Mouse (Mus musculus) cerebellum, adult (tissue): ENCODE results near the gene Inpp4a.

Experiments
- ATAC-seq: cut with Nextera tagmentation; 2 replicates; pipeline ENCODE4 v1.9.2; 2017; ENCODE audit warnings: mild to moderate bottlenecking, moderate library complexity, mixed read lengths; ENCODE audit not compliant: insufficient number of reproducible peaks, low FRiP score, low TSS enrichment

Gene Inpp4a

GRCm38 (mm10) chr1:37299540-37300491, at the start of gene Inpp4a:
Gene Inpp4a, plus strand, starts transcription at chr1:37299865.
- ATAC-seq: peak; percentile 85

- peak; percentile 58; the same call in 1 of the 2 replicates for ATAC-seq
Observed at GRCm38 (mm10) chr1:37250643-37251310, 48.9 kb upstream of the Inpp4a start.

GRCm38 (mm10) chr1:37258443-37258842, 41.2 kb upstream of the Inpp4a start:
- ATAC-seq: no peak

GRCm38 (mm10) chr1:37272464-37272863, 27.2 kb upstream of the Inpp4a start:
- ATAC-seq: peak; percentile 72; the same call in 1 of the 2 replicates

GRCm38 (mm10) chr1:37286556-37286955, 13.1 kb upstream of the Inpp4a start:
- ATAC-seq: no peak

- no peak for ATAC-seq
Observed at GRCm38 (mm10) chr1:37287748-37288147, 11.9 kb upstream of the Inpp4a start.

GRCm38 (mm10) chr1:37288181-37288935, 11.3 kb upstream of the Inpp4a start:
- ATAC-seq: no peak

- no peak for ATAC-seq
Observed at GRCm38 (mm10) chr1:37288941-37289340, 10.7 kb upstream of the Inpp4a start.

GRCm38 (mm10) chr1:37296414-37296813, 3.3 kb upstream of the Inpp4a start:
- ATAC-seq: no peak

GRCm38 (mm10) chr1:37298904-37299303, 761 bp upstream of the Inpp4a start:
- ATAC-seq: no peak

GRCm38 (mm10) chr1:37300650-37301049, 985 bp downstream of the Inpp4a start:
- ATAC-seq: no peak

- no peak for ATAC-seq
Observed at GRCm38 (mm10) chr1:37302801-37303200, 3.1 kb downstream of the Inpp4a start.

- no peak for ATAC-seq
Observed at GRCm38 (mm10) chr1:37305691-37306287, 6.1 kb downstream of the Inpp4a start.

- ATAC-seq: no peak
Observed at GRCm38 (mm10) chr1:37307586-37307985, 7.9 kb downstream of the Inpp4a start.

GRCm38 (mm10) chr1:37308021-37308742, 8.5 kb downstream of the Inpp4a start:
- no peak for ATAC-seq

GRCm38 (mm10) chr1:37308743-37309100, 9.1 kb downstream of the Inpp4a start:
- no peak for ATAC-seq

GRCm38 (mm10) chr1:37309939-37310515, 10.4 kb downstream of the Inpp4a start:
- ATAC-seq: no peak

GRCm38 (mm10) chr1:37314338-37314737, 14.7 kb downstream of the Inpp4a start:
- ATAC-seq: no peak

GRCm38 (mm10) chr1:37317644-37318285, 18.1 kb downstream of the Inpp4a start:
- no peak for ATAC-seq
